Mouse (Mus musculus) adrenal gland, adult 2 months (tissue): ENCODE measurements around the gene Gmds. TPM values are rescaled to one million over a fixed set of nuclear protein-coding genes. Genes with fewer than 3 reads are reported as not detected.

ENCODE experiments used
- DNase-seq: peaks from one replicate; pipeline ENCODE4 v3.0.0; 2021
- polyA plus RNA-seq: library from polyadenylated mRNA; depleted of rRNA; stranded (reverse); fragments of >200 nt; gene quantifications from 2 replicates; pipeline ENCODE4 v1.2.3, GENCODE M21; 2012
- total RNA-seq, 2 experiments: library from RNA; stranded (reverse); gene quantifications; 2 replicates each; pipeline ENCODE4 v1.2.3; 2021

Gene Gmds
- total and polyA plus RNA-seq, 3 experiments = 5.7 to 8.6 (median 6.9) TPM

DNA sequence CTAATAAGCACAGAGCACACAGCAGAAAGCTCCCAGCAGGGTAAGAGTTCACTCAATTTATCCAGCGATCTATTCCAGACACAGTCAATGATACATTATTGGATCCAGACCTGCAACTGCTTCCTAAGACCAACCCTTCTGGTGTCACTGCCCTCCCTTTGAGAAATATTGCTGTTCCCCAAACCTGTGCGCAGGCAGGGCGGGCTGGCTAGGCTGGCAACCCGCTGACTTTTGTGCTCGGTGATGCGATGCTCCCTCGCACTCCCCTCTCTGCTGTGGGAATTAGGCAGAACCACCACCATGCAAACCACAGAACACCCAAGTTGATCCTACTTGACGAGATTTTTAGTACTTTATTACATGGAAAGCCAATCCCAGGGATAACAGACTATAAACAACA, 304.4 kb downstream of the Gmds start:
- no peak for DNase-seq

DNA sequence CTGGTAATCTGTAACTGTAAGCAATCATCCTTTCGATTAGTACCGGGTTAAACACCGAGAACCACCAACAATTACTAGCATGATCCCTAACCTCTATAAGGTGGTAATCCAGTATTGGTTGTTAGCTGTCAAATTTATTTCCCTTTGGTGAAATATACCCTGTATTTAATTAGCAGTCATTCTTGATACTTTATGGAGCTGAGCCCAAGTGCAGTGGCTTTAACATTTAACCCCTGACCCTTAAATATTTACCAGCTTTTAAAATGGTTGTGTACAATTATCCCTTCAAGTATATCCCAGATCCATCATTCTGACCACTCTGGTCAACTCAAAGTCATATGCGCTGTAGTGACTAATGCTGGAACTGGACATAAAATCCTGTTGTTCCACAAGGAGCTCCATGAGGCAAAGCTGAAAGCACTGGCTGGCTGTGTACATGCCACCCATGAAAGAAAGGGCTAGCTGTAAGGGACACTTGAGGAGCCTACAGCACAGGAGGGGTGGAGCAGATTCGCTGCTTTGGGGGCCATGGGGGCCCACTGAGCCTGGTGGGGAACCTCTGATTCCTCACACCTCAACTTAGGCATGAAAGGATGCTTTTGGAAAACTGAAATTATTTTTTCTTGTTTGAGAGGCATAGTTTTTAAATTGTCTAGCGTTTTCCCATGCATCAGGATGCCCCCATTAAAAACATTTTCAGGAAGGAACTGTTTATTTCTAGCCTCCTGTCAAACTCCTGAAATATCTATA, 312.1 kb downstream of the Gmds start:
- DNase-seq = no peak

GRCm38 (mm10) chr13:32024822-32025221, 313.7 kb downstream of the Gmds start:
- no peak for DNase-seq

DNA sequence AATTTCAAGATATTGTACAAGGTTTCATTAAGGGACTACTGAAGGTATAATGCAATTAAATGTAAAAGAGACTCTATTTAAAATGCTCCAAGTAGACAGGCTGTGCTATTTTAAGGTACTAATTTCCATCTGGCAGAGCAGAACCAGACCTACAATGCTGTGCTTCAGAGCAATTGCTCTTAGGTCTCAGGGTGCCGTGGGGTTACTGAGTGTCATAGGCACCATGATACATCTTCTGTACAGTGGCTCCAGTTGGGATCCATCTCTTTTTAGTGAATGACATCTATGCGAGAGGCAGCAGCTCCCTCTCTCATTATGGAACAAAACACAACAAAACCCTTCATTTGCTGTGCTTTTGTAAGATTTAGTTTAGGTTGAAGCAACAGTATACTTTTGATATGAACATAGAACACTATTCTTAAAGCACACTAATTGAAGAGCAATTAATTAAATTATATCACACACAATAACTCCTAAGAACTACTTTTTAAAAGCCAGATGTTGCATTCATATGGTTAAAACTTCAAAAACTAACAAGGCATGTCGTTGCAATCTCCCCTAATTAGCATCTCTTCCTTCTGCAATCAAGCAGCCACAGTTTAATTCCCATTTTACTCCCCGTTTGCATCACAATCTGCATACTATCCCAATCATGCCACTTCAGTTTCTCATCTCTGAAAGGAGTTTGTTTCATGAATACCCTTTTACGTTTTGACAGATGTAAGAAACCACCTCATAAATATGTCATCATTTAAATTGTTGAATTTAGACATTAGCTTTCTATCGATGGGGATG, 317.9 kb downstream of the Gmds start:
- no peak for DNase-seq

DNA sequence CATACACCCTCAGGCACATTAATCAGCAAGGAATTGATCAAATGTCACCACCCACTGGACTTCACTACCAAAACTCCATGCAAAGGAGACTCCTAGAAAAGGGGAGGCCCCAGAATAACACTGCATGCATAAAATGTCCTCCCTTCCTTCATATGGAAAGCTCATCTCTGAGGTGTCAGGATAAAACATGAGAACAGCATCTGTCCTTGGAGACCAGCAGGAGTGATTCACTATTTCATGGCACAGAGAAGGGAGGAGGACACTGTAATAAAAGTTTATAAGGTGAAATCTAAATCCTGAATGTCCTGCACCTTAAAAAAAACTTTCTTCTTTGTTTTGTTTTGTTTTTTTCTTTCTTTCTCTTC, 319.3 kb downstream of the Gmds start:
- no peak for DNase-seq

DNA sequence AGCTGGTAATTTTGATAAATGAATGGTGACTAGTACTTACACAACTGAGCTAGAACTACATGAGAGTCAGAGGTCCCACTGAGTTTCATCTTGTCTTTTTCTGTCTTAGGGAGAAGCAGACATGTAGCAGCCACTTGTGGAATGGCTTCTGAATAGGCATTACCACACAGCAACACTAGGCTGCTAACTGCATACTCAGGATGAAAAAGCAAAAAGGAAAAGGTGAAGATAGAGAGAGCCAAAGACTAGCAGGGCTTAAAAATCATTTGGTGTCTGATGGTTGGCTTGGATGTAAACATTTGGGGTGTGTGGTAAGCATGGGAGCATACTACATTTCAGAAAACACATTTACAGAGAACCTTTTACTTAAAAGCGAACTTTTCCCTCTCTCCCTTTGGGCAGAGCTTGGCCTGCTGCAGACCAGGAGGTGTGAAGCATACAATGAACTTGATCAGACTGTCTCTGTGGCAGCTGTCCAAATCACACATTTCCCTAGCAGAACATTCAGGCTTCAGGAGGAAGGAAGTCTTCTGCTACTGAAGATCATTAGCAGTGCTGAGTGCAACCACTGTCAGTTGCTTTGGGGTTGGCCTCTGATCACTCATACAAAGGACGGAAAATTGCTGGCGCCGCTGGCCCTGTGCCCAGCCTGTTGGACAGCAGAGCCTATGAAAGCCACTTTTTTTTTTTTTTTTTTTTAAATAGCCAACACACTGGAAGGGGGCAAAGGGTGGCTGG, 319.9 kb downstream of the Gmds start:
- DNase-seq = peak; percentile 87

DNA sequence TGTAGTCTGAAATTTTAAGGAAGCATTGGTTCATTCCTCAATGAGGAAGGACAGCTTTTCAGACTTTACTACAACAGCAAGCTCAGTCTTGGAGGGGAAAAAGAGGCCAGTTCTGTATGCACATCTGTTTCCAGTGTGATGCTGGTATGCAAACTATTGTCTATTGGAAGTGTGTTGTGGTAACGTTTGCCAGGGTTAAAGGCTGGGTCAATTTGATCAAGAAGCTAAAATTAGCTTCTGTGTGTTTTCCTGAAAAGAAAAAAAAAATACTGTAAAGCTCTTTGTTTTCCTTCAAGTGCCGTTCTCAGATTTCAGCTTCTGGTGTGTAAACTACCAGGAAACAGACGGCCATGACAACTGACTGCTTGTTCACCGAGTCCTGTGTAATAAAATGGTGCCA, 329.7 kb downstream of the Gmds start:
- no peak for DNase-seq

DNA sequence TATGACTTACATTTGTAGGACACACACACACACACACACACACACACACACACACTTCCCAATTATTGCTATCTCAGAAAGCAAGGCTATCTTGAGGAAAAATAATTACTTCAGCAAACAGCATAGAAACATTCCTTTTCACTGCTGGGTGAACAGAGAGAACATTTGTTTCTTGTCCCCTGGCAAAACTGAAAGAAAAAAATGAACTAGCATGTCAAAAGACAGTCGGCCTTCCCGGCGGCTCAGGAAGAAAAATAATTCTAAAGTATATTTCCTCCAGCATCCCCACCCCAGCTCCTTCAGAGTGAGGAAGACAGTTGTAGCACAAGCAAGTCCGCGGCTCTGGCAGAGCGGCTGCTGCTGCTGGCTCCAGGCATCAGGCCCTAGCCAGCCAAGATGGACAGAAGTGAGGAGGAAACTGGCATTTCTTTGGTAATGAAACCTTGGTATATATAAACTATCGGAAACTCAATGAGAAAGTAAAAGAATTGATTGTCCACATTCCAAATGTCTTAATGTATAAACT, 330.4 kb downstream of the Gmds start:
- no peak for DNase-seq

- no peak for DNase-seq
Measured at GRCm38 (mm10) chr13:31993391-31993790, 345.1 kb downstream of the Gmds start.

DNA sequence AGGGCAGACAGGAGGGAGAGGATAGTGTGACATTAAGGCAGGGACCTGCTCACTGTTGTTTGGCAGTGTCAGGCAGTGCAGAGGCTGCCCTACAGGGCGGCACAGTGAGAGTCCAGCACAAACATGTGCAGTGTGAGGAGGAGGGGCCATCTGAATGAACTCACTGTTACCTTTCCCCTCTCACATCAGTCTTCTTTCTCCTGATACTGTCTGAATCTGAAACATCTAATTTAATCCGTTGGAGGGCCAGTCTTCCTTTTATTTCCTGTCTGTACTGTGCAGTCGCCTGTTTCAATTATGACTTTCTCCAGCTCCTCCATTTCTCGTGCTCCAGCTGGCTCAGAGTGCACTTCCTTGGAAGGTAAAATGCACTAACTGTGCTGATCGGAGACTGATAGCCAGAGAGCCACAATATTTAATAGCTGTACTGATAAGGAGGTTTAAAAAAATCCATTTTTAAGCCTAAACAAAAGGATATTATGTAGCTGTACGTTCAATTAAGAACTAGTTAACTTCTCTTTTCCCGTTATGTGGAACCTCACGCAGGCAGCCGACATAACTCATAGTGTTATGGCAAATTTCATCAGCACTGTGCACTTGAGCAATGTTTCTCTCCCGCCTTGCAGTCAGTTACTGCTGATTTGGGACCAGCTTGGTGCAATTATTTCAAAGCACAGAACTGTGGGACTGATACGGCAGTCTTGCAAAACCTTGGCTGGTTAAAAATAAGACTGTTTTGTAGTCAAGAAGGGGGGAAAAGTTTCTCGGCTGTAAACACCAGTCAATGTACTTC, 345.9 kb downstream of the Gmds start:
- peak; percentile 29 for DNase-seq

GRCm38 (mm10) chr13:31981198-31981597, 357.3 kb downstream of the Gmds start:
- DNase-seq = no peak

- no peak for DNase-seq
Measured at GRCm38 (mm10) chr13:31978126-31978525, 360.4 kb downstream of the Gmds start.

GRCm38 (mm10) chr13:31974751-31975479, 363.6 kb downstream of the Gmds start:
- no peak for DNase-seq

GRCm38 (mm10) chr13:31971040-31971501, 367.5 kb downstream of the Gmds start:
- no peak for DNase-seq

- no peak for DNase-seq
Measured at GRCm38 (mm10) chr13:31968272-31968671, 370.3 kb downstream of the Gmds start.

DNA sequence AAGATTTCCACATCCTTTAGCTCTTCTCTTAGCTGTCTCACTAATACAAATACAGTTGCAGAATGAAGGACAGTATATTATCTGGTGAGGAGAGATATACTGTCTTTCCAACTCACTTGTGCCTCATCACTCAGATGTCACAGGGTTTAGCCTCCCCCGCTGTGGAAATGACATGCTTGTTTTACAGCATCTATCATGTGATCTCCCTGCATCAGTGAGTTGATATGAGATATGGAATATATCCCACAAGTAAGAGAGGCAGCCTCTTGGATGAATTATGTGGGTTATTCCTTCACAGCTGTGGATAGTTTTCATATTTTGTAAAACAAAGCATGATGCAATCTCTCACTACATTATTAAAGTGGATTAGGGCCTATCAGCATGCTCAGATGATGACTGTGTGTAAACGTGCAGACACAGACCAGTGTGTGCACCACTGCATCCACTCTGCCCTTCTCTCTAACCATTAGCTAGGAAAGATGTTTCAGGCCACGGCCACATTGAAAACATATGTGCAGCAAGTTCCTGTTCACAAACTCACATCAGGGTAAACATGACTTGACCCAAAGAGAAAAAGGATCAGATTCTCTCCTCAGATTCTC, 371.5 kb downstream of the Gmds start:
- no peak for DNase-seq

- no peak for DNase-seq
Measured at GRCm38 (mm10) chr13:31960514-31960913, 378.0 kb downstream of the Gmds start.

DNA sequence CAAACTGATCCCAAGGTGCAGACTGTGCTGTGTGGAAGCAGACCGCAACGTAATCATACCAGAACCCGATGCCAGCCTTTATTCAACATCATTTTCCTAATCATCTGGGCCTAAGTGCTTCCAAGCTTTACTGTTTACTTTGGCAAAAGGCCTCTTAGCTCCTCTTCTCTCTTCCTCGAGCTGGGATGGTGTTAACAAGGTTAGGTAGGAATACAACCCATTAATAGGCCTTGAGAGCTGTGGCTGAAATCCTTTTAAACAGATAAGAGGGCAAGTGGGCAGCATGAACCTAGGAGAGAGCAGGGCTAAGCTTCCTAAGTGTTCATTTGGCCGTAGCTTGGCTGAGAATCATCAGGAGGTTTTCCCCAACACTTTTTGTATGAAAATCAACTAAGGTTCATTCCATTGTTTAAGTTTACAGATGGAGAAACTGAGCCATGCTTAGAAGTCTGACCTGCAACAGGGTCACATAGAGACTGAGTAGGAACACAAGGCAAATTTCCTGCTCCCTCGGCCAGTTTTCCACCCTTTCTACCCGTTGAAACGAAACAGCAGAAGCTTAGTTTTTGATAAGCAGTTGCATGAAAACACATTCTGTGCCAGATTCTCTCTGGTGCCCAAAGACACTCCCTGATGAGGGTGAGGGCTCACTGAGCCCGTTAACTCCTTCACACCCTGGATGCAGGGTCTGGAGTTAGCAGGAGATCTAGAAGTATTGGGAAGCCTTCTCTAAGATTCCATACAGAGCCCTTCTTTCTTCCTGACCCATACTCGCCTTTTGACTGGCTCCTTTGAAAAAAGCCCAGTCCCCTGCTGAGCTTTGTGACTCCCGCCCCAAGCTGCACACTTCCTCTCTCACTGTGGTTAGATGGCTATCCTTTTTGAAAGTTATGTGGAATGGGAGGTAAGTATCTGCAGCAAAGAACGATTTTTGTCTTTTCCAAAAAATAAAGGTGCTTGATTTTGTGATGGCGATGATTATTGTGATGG, 379.9 kb downstream of the Gmds start:
- no peak for DNase-seq

DNA sequence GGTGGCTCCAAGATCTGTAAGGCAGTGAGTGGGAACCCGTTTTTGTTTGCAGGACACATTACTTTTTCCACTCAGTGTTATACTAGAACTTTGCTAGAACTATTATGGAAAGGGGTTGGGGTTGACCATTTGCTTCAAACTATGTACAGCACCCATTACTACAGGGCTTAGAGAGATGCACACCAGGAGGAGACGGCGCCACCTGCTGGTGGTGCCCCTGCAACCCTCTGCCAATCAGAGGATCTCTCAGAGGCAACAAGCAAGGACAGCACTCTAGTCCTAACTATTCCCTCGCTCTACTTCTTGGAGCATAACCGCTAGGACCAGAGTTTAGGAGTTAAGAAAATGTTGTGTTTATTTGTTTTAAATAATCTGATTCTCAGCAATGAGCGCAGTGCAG, 382.0 kb downstream of the Gmds start:
- peak; percentile 84 for DNase-seq
